Mouse (Mus musculus) frontal cortex, adult (tissue): ENCODE results near the gene Inpp5e.

ENCODE experiments used
- ATAC-seq: cut with Nextera tagmentation; 2 replicates; pipeline ENCODE4 v1.9.2; 2017; ENCODE audit warnings: mild to moderate bottlenecking, moderate library complexity, mixed read lengths; ENCODE audit not compliant: low TSS enrichment

Gene Inpp5e

DNA sequence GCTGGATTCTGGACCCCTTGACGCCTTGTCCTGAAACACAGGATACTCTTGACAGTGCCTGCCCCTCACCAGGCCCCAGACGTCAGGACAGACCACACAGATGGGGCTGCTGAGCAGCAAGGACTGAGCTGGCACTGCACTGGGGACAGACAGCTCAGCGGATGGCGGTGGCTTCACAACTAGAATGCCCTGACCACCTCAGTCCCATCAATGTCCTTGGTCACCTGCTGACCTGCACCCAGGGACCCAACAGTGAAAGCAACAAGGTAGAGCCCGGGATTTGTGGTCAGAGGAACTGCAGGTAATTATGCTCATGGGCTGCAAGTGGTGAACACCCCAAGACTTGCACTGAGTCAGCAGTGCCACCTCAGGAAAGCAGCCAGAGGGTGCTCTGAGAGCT lies 46.0 kb downstream of the Inpp5e start:
- no peak for ATAC-seq

GRCm38 (mm10) chr2:26360772-26361171 lies 48.2 kb downstream of the Inpp5e start, which contains the start of gene Card9:
TSS of gene Card9 (minus strand) at chr2:26360918.
- no peak for ATAC-seq

GRCm38 (mm10) chr2:26359983-26360382 lies 49.0 kb downstream of the Inpp5e start:
- no peak for ATAC-seq

DNA sequence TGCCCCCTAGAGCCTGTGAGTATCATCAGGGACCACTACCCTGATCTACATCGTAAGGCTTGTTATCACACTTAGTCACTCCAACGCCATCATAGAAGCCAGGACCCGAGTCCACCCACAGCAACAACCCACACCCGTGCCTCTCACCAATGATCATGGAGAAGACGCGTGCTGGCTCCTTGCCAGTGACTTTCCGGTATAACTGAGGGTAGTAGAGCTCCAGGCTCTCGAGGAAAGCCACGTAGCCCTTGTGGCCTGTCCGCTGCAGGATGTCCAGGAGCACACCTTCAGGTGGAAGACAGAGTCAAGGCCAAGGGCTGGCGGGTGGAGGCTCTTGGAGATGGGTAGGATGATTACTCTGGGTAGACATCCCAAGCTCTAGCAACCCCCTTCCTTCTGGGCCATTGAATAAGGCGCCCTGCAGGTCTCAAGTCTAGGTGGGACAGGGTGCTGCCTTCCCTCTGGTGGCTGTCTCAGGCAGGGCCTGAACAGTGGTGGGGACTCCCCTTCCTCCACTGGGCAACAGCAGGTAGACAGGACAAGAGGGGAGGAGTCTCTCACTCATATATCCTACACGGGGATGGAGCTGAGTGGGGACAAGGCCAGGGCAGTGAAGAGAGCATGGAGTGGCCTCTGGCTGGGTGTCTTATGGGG lies 50.2 kb downstream of the Inpp5e start:
- ATAC-seq = no peak

- ATAC-seq = no peak
These were observed 51.5 kb downstream of the Inpp5e start for GRCm38 (mm10) chr2:26357484-26357883.

GRCm38 (mm10) chr2:26356678-26357077 lies 52.3 kb downstream of the Inpp5e start:
- no peak for ATAC-seq

GRCm38 (mm10) chr2:26356231-26356630 lies 52.8 kb downstream of the Inpp5e start:
- no peak for ATAC-seq

DNA sequence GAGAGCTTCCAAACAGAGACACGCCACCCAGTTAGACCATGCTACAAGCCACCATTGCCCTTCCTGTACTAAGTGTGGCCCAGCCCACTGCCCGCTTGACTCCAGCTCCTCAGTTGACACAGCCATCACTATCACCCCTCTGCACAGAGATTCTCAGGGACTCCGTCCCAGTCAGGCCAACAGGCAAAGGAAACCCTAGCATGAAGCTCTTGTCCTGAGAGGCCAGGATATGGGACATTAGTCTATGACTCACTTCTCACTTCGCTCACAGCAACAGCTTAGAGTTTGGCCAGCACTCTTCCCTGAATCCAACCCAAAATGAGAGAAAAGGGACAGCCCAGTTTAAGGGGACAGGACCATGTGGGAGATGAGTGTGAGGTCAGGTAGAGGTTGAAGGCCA lies 54.6 kb downstream of the Inpp5e start:
- ATAC-seq = no peak

- ATAC-seq = no peak
These were observed 55.7 kb downstream of the Inpp5e start for GRCm38 (mm10) chr2:26353066-26353980.

DNA sequence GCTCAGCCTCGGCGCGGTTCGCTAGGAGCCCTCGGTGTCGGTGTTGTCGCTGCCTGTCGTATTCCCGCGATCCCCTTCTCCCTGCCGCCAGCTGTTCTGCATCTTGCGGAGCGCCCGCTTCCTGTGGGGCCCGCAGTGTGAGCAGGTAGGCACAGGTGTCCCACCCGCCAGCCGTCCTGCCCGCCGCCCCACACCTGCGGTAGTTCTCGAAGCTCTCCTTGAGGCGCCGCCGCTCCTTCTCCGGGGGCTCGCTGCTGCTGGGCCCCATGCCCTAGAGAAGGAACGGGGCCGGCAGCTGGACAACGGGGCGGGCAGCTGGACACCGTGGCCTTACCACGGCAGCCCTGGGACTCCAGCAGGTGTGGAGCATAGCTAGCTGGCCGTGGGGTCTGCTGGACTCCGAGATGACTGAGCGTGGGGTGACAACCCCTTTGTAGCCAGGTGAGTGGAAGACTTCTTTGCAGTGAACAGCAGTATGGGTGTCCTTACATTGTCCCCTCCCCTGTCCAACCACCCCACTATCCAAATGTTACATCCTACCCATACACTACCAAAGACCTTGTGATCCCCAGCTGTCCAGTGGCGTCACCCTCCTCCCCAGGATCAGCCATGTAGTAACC lies 56.6 kb downstream of the Inpp5e start:
- ATAC-seq = peak; percentile 13; the same call in 1 of the 2 replicates

GRCm38 (mm10) chr2:26351358-26352290 lies 57.4 kb downstream of the Inpp5e start, which contains the start of gene Dnlz:
TSS of gene Dnlz (minus strand) at chr2:26352110.
- ATAC-seq = peak; percentile 57

GRCm38 (mm10) chr2:26348241-26348640 lies 60.8 kb downstream of the Inpp5e start:
- ATAC-seq = no peak
